Mouse (Mus musculus): ENCODE results near the gene F8. TPM values are rescaled to one million over a fixed set of nuclear protein-coding genes. Genes with fewer than 3 reads are reported as not detected.
"Not testable (repeated sequence)": the region's sequence is repeated elsewhere in the genome, so short reads cannot be mapped to it uniquely, and the experiment has no call there.

F8 gene
- polyA plus RNA-seq, 1 experiment from 2014 or later: 2.7 TPM

- Histone ChIP-seq H3K27me3 (no peaks in the 10 kb centered on the region), H3K27ac (no peak overlapping the region), H3K36me3 (no peaks in the 10 kb centered on the region), H3K4me3 (replicated peaks) (no peak overlapping the region), H3K4me1 (replicated peaks) (no peaks in the 10 kb centered on the region), H3K9ac (replicated peaks) (no peak overlapping the region), H3K9me3 (no peaks in the 10 kb centered on the region), H3K4me2 (replicated peaks) (no peak overlapping the region)
- ATAC-seq: no peak
- 68% methylated on average over 8 of the region's 8 CpGs for WGBS
These were observed 110.7 kb downstream of the F8 start for GRCm38 (mm10) chrX:75271676-75272075.

DNA sequence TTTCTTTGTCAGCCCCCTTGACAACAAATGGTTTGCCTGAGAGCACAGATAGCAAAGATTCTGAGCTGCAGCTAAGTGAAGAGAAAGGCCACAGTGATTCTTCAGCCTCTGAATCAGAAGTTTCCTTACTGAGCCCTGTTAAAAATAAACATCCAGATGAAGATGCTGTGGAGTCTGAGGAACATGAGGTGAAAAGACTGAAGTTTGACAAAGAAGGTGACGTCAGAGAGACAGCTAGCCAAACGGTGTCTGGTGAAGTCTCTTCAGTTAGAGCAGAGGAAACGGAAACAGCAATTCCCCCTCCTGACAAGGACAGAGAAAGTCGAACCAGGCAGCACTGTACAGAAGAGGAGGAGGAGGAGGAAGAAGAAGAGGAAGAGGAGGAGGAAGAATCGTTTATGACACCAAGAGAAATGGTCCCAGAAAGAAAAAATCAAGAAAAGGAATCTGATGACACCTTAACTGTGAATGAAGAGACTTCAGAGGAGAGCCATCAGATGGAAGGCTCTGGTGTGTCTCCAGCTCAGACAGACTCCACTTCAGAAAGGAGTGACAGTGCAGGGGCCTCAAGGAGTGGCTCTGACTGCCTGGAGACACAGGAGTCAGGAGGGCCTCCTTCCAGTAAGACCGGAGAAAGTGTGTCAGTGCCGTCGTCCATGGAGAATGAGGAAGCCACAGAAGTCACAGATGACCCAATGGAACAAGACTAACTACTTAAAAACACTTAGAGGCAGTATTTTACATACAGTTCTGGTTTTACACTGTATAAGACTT is 148.6 kb downstream of the F8 start:
- not testable (repeated sequence) for H3K9ac ChIP-seq (replicated peaks); H3K4me3 ChIP-seq (replicated peaks); H3K9me3 ChIP-seq; ATAC-seq; H3K27me3 ChIP-seq; H3K36me3 ChIP-seq; H3K4me1 ChIP-seq (replicated peaks); H3K27ac ChIP-seq; H3K4me2 ChIP-seq (replicated peaks)
- 63% methylated on average over 8 of the region's 8 CpGs for WGBS

DNA sequence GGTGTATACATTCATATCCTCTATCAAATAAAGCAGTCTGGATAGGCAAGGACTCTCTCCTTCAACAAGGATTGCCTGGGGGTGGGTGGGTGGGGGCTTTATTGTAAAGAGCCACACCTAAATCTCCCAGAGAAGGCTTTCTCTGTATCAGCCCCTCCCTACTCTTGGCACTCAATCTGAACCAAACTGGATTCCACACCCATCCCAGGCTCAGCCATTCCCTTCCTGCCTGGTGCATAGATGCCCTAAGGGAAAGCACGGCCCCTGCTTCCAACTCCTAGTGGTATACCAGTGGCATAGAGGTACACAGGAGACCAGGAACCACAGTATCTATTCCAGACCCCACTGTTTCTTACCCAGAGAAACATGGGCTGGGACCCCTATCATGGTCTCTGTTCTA is 151.0 kb downstream of the F8 start:
- no peak for ATAC-seq
- H3K36me3 ChIP-seq: no peaks in the 10 kb centered on the region
- no peak overlapping the region for H3K27ac ChIP-seq
- no peak overlapping the region for H3K9ac ChIP-seq (replicated peaks)
- no peaks in the 10 kb centered on the region; the same call in 1 of the 2 replicates for H3K9me3 ChIP-seq
- 93% methylated on average over 1 of the region's 1 CpGs for WGBS
- H3K4me1 ChIP-seq (replicated peaks): no peaks in the 10 kb centered on the region
- no peaks in the 10 kb centered on the region for H3K27me3 ChIP-seq
- no peak overlapping the region for H3K4me3 ChIP-seq (replicated peaks)
- no peak overlapping the region for H3K4me2 ChIP-seq (replicated peaks)

DNA sequence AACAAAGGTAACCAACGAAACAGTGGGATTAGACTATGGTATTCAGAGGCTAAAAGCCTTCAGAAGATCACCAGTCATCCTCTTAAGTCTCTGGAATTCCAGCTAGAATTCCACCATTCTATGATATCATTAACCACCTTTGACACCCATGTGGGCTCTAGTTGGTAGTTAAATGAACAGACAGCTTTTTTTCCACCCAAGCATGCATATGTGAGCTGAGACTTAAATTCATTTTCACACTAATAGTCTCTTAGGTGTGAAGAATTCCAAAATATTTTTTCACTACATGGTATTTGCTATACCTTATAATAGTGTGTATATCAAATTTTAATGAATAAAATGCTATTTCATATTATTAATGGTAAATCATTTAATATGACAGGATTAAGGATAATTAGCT is 218.7 kb downstream of the F8 start, which contains the start of gene Smim9:
Gene Smim9 (minus strand): TSS at position 101 of the 400 bp plus-strand sequence.
- H3K9ac ChIP-seq (replicated peaks): no peak within 1 kb of the TSS
- WGBS: 63% methylated on average over 1 of the region's 1 CpGs
- H3K36me3 ChIP-seq: no peaks in the 10 kb centered on the region
- no peak within 1 kb of the TSS for H3K27ac ChIP-seq
- no peak within 1 kb of the TSS for H3K4me2 ChIP-seq (replicated peaks)
- no peaks in the 10 kb centered on the region for H3K27me3 ChIP-seq
- ATAC-seq: no peak
- H3K9me3 ChIP-seq: no peaks in the 10 kb centered on the region
- H3K4me1 ChIP-seq (replicated peaks): no peaks in the 10 kb centered on the region
- H3K4me3 ChIP-seq (replicated peaks): no peak within 1 kb of the TSS

- peak overlapping the region; percentile 59 for H3K4me2 ChIP-seq (replicated peaks)
- H3K4me1 ChIP-seq (replicated peaks): no peaks in the 10 kb centered on the region
- H3K4me3 ChIP-seq (replicated peaks): peak overlapping the region; percentile 45
- no peak overlapping the region for H3K27ac ChIP-seq
- 16% methylated on average over 31 of the region's 49 CpGs for WGBS
- H3K27me3 ChIP-seq: no peaks in the 10 kb centered on the region
- H3K9me3 ChIP-seq: no peaks in the 10 kb centered on the region
- H3K36me3 ChIP-seq: no peaks in the 10 kb centered on the region
- H3K9ac ChIP-seq (replicated peaks): peak overlapping the region; percentile 58
- ATAC-seq: peak; percentile 89
These were observed 226.7 kb downstream of the F8 start for GRCm38 (mm10) chrX:75155576-75156243.

GRCm38 (mm10) chrX:75152249-75152648 is 230.2 kb downstream of the F8 start:
- ATAC-seq: no peak
- Histone ChIP-seq H3K36me3 (no peaks in the 10 kb centered on the region), H3K9me3 (no peaks in the 10 kb centered on the region), H3K4me3 (replicated peaks) (no peak overlapping the region), H3K27ac (no peak overlapping the region), H3K4me1 (replicated peaks) (no peaks in the 10 kb centered on the region), H3K4me2 (replicated peaks) (no peak overlapping the region), H3K27me3 (no peaks in the 10 kb centered on the region), H3K9ac (replicated peaks) (no peak overlapping the region)
- 50% methylated on average over 1 of the region's 1 CpGs for WGBS

DNA sequence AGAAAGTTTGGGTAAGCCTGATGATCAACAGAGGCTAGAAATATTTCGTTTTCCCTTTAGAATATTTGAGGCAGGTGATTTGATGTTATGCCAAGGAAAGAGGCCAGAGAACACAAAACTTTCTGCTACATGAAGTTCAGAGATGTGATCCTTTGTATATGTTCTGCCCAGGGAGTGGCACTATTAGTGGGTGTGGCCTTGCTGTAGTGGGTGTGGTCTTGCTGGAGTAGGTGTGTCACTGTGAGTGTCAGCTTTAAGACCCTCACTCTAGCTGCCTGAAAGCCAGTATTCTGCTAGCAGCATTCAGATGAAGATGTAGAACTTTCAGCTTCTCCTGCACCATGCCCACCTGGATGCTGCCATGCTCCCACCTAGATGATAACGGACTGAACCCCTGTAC is 232.1 kb downstream of the F8 start:
- no peaks in the 10 kb centered on the region for H3K9me3 ChIP-seq
- ATAC-seq: no peak
- H3K27ac ChIP-seq: no peak overlapping the region
- H3K4me2 ChIP-seq (replicated peaks): no peak overlapping the region
- 82% methylated on average over 2 of the region's 2 CpGs for WGBS
- no peaks in the 10 kb centered on the region for H3K4me1 ChIP-seq (replicated peaks)
- H3K27me3 ChIP-seq: no peaks in the 10 kb centered on the region
- no peak overlapping the region for H3K4me3 ChIP-seq (replicated peaks)
- no peaks in the 10 kb centered on the region for H3K36me3 ChIP-seq
- no peak overlapping the region for H3K9ac ChIP-seq (replicated peaks)

GRCm38 (mm10) chrX:75148414-75148813 is 234.0 kb downstream of the F8 start:
- H3K36me3 ChIP-seq: no peaks in the 10 kb centered on the region
- H3K27me3 ChIP-seq: no peaks in the 10 kb centered on the region
- 84% methylated on average over 4 of the region's 4 CpGs for WGBS
- no peak for ATAC-seq
- H3K4me2 ChIP-seq (replicated peaks): no peak overlapping the region
- H3K9me3 ChIP-seq: no peaks in the 10 kb centered on the region
- no peak overlapping the region for H3K4me3 ChIP-seq (replicated peaks)
- H3K4me1 ChIP-seq (replicated peaks): no peaks in the 10 kb centered on the region
- H3K9ac ChIP-seq (replicated peaks): no peak overlapping the region
- H3K27ac ChIP-seq: no peak overlapping the region

GRCm38 (mm10) chrX:75143124-75143555 is 239.3 kb downstream of the F8 start:
- H3K27ac ChIP-seq; H3K36me3 ChIP-seq; H3K4me1 ChIP-seq (replicated peaks); H3K27me3 ChIP-seq; H3K9me3 ChIP-seq: not testable (repeated sequence)
- Histone ChIP-seq H3K9ac (replicated peaks) (peak overlapping the region; percentile 41; the same call in 1 of the 2 replicates), H3K4me2 (replicated peaks) (peak overlapping the region; percentile 56), H3K4me3 (replicated peaks) (peak overlapping the region; percentile 39)
- whole genome bisulfite sequencing: 37% methylated on average over 18 of the region's 42 CpGs
- ATAC-seq: peak; percentile 74

- no peak overlapping the region for H3K4me3 ChIP-seq (replicated peaks)
- no peak for ATAC-seq
- H3K36me3 ChIP-seq: no peaks in the 10 kb centered on the region
- no peak overlapping the region for H3K9ac ChIP-seq (replicated peaks)
- no peaks in the 10 kb centered on the region for H3K9me3 ChIP-seq
- H3K27ac ChIP-seq: no peak overlapping the region
- no peak overlapping the region for H3K4me2 ChIP-seq (replicated peaks)
- H3K27me3 ChIP-seq: no peaks in the 10 kb centered on the region
- no peaks in the 10 kb centered on the region for H3K4me1 ChIP-seq (replicated peaks)
- WGBS: 86% methylated on average over 2 of the region's 2 CpGs
These were observed 244.2 kb downstream of the F8 start for GRCm38 (mm10) chrX:75138182-75138581.

DNA sequence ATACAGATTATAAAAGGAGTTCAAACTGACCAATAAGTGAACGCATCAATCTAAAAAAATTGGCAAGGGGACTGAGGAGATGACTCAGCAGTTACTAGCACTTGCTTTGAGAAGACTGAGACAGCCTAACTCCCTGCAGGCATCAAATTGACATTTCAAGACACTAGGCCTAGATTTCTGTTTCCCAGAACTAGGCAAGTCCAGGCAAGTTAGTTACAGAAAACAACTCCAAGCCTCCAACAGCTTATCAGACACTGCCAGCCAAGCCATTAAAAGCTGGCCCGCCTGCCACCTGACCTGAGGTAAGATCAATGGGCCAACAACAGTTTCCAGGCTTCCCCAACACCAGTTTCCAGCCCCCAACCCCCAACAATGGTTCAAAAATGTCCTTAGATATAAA is 244.7 kb downstream of the F8 start:
- no peak overlapping the region for H3K27ac ChIP-seq
- no peak overlapping the region for H3K9ac ChIP-seq (replicated peaks)
- H3K4me3 ChIP-seq (replicated peaks): no peak overlapping the region
- no peaks in the 10 kb centered on the region for H3K4me1 ChIP-seq (replicated peaks)
- H3K36me3 ChIP-seq: no peaks in the 10 kb centered on the region
- no peak for ATAC-seq
- no peaks in the 10 kb centered on the region for H3K27me3 ChIP-seq
- H3K4me2 ChIP-seq (replicated peaks): no peak overlapping the region
- WGBS: 88% methylated on average over 2 of the region's 2 CpGs
- H3K9me3 ChIP-seq: no peaks in the 10 kb centered on the region

DNA sequence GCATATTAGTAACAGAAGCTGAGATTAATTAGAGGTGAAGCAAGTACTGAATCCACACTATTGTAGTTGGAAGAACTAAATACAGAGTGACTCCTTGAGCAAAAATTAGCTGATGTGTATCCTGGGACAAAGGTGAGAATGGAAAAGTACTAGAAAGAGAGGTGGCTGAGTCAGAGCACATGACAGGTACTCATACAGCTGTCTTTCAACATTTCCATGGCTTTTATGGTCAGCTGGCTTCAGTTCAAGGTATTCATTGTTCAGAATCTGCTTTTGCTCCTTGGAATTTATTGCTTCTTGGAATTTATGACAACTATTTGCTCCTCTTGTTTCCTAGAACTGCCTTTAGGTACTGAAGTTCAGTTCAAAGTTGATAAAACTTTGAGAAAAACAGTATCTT is 245.5 kb downstream of the F8 start:
- H3K9ac ChIP-seq (replicated peaks): no peak overlapping the region
- no peaks in the 10 kb centered on the region for H3K36me3 ChIP-seq
- no peaks in the 10 kb centered on the region for H3K4me1 ChIP-seq (replicated peaks)
- no peaks in the 10 kb centered on the region for H3K27me3 ChIP-seq
- H3K27ac ChIP-seq: no peak overlapping the region
- H3K9me3 ChIP-seq: no peaks in the 10 kb centered on the region
- no peak overlapping the region for H3K4me2 ChIP-seq (replicated peaks)
- H3K4me3 ChIP-seq (replicated peaks): no peak overlapping the region
- no peak for ATAC-seq
